Mouse (Mus musculus) gastrocnemius, postnatal 4 days (tissue): ENCODE results near the gene Crocc2. TPM values are rescaled to one million over a fixed set of nuclear protein-coding genes. Genes with fewer than 3 reads are reported as not detected.

Experiments
- DNase-seq, 2 experiments: peaks; one replicate each; pipeline ENCODE4 v3.0.0; 2021 to 2022; ENCODE audit warnings: low spot score in 2 of 2, mixed read lengths in 2 of 2
- total RNA-seq, 2 experiments: library from RNA; stranded (reverse); gene quantifications; 2 replicates each; pipeline ENCODE4 v1.2.3; 2021

Crocc2 gene
- total RNA-seq, 2 experiments from 2014 or later: not detected

DNA sequence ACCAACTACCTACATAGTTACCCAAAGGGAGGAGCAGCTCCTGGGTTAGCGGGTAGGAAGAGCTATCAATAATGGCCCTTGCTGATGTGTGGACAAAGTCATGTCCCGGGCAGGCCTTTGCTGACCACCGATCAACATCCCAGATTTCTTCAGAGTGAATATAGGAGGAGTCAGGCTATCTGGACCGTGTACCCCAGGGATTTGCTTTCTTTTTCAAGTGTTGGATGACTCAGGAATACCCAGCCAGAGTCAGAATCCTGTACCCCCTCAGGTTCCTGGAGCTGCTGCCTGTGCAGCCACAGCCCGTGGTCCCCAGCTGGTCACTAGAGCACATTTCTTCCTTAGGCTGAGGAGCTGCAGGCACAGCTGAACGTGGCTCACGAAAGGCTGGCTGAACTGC is 43.9 kb downstream of the Crocc2 start:
- DNase-seq: no peak

DNA sequence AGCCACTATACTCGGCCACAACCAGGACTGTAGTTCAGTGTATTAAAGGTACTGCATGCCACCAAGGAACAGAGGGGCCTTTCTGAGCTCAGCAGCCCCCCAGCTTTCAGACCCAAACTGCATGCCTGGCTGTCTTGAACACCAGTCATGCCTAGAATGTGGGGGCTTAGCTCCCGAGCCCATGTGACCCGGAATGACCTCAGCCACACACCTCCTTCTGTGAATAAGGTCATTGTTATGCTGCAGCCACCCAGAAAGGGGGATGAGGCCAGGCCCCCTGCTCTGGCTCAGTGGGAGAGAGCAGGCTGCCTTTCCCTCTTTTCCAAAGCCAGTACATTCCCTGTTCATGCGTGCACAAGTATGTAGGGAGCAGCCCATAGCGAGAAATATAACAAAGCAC is 46.1 kb downstream of the Crocc2 start:
- no peak for DNase-seq

DNA sequence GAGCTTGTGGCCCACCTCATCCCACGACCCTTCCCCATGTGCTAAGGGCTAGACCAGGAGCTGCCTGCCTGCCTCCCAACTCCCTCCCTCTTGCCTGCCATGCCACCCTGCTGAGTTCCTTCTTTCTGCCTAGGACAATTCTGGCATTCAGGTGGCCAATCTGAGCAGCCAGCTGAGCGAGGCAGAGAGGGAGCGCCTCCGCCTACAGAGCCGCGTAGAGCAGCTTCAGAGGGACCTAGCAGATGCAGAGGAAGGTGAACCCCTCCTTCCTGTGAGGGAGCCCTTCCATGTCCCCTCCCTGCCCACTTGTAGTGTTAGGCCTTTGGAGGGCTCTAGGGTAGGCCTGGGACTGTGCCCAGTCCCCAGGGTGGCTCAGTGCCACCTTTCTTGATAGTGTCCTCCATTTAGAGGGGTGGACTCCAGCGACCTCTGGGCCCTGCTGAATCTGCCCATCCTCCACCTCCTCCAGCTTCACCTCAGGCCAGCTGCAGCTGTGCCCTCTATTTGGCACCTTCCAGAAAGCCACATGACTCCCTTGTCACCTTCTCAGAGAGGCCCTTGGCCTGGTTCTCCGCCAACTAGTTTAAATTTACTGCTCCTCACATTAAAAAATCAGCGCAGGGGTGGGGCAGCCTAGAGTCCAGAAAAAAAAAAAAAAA is 48.4 kb downstream of the Crocc2 start:
- no peak for DNase-seq

DNA sequence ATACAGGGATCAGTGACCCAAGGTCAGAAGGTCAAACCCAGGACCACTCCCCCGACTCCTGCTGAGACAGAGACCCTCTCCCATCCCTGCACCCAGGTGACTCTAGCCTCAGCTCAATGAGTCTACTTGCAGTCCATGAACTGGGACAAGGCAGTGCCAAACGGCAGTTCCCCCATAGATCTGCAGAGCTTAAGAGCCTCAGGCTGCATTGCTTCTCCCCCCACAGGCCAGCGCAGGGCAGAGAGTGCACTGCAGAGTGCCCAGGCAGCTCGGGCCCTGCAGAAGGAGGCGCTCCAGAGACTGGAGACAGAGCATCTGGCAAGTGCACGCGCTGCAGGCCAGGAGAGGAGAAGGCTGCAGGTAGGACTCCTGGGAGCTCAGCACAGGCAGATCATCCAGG is 49.0 kb downstream of the Crocc2 start:
- DNase-seq: no peak

DNA sequence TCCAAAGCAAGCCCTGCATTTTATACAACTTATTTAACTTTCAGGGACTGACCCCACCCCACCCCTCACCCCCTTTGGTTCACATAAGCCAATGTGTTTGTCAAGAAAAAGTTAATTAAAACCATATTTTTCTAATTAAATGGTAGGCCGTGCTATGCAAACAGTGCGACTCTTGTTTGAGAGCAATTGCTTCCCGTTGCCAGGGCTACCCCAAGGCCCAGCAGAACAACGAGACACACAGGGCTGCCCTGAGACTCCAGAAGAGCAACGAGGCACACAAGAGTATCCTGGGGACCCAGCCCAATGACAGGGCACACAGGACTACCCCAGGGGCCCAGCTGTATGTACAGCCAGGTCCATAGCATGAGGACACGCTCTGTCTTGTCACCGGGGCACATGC is 52.3 kb downstream of the Crocc2 start:
- DNase-seq: no peak

DNA sequence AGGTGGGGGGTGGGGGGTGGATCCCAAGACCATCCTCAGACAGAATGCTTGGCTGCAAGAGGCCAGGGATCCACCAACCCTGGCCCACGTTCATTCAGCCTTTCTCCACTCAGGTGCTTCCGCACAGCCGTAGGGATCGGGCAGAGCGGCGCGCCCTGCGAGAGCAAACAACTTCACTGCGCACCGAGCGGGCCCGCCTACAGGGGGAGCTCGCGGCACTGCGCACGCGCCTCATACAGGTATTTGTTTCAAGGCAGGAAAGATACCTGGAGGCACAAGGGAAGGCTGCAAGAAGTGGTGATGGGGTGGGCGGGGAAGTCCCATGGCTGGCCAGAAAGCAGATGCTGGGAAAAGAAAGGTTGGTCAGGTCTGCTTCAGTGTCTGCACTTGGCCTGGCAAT is 55.4 kb downstream of the Crocc2 start:
- peak in 1 of 2 experiments; percentile 40 for DNase-seq

DNA sequence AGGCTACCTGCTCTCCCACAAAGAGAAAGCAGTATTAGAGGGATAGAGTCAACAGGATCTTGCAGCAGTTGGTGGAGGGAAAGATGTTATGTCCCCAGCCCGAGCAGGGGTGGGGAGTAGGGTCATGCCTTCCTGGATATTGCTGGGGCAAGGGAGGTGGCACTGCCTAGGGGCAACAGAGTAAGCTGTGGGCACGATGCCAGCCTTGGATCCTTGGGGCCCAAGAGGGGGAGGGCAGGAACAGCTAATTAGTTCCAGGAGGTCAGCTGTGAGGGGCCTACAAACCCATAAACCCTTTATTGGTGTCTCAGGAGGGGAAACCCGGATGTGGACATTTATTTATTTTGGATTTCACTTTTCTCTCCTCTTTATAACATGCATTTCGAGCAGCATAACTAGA is 56.7 kb downstream of the Crocc2 start:
- DNase-seq: no peak

DNA sequence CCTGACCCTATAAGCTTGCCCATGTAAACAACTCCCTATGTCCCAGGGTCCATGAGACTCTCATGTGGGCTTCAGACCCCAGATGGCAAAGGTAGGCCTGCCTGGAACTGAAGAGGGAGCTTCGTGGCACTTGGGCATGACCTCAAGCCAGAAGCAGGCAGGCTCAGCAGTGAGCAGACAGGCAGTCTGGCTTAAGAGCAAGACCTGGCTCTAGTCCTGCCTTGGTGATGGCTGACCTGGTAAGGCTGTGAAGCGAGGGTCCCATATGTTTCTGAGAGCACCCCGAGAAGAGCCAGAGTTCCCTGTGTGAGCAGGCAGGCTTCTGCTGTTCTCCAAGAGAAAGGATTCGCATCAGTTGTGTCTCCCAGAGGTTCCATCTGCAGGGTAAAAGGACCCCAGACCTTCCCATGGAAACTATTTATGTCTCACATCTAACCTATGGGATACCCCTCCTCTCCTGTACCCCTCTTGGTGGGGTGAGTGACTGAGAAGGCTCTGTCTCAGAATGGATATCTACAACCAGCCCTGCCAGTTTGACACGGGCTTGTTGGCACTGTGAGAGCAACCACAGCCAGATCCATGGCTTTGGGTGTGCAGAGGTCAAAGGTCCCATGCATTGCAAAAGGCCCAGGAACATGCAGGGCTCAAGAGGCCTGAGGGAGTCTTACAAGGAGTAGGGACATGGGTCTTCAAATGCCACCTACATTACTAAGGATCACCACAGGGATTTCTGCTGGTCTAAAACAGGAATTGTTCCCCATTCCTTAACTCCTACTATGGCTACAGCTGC is 57.4 kb downstream of the Crocc2 start:
- DNase-seq: no peak

DNA sequence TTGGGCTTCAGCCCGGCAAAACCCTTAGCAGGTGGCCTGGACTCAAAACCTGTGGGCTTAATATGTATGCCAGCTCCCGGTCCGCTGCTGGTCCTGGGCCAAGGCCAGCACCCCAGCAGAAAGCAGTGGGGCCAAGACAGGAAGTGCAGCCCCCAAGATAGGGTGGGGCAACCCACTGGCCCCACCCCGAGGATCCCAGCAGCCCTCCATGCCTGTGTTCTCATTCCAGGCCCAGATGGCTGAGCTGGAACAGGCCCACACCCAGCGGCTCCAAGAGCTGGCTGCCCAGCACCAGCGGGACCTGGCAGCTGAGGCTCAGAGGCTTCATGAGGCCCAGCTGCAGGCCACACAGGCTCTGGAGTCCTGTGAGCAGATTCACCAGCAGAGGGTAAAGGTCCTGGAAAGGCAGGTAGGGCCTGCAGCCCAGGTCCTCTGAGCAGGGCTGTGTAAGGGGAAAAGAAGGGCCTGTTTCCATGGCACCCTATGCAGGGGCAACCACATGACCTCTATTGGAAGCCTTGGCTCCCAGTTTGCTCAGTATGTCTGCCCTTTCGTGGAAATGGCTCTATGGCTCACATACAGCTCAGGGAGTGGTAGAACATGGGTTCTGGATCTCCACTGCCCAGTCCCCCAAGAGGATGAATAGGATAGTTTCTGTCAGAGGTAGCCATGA is 58.9 kb downstream of the Crocc2 start:
- peak in 1 of 2 experiments; percentile 50 for DNase-seq

DNA sequence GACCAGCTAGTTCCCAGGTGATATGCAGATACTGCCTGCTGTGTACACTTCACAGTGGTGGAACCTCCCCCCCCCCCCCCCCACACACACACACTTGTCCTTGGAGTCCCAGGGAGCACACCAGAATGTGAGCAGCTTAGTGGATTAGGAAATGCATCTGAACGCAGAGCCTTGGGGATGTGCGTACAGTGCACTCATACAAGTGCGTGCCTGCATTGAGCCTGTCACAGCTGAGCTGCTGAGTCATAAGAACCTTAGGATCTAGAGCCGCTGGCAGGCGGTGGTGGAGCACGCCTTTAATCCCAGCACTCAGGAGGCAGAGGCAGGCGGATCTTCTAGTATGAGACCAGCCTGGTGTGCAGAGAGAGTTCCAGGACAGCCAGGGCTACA is 59.4 kb downstream of the Crocc2 start:
- no peak for DNase-seq

DNA sequence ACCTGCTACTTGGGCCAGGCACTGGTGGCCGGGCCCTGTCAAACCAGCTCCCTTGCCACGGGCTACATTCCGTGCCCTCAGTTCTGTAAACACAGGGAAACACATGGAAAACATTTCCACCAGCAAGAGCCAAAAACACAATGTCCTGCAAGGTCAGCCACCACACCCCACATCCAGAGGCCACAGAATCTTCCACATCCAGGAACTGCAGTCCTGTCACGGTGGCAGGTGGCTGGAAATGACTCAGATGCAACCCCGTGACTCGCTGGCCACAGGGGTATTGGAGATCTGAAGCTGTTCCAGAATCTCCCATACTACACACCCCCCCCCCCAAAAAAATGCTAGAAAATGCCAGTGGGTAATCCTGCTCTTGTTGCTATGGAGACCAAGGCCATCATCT is 60.7 kb downstream of the Crocc2 start:
- no peak for DNase-seq

DNA sequence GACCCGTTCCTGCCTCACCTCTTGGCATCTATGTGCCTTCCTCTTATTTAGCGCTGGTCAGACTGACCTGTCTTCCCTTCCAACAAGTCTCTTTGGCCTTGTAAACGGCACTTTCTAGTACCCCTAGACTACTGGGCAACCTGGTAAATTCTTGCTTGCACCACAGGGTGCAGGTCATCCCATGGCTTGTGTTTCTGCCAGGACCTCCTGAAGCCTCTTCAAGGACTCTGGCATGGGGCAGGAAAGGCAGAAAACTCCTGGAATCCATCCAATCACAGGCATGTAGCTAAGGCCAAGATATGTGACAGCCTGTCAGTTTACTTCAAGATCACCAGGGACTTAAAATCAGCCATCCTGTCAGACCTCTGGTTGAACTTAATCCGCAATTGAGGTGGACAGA is 61.1 kb downstream of the Crocc2 start:
- no peak for DNase-seq

DNA sequence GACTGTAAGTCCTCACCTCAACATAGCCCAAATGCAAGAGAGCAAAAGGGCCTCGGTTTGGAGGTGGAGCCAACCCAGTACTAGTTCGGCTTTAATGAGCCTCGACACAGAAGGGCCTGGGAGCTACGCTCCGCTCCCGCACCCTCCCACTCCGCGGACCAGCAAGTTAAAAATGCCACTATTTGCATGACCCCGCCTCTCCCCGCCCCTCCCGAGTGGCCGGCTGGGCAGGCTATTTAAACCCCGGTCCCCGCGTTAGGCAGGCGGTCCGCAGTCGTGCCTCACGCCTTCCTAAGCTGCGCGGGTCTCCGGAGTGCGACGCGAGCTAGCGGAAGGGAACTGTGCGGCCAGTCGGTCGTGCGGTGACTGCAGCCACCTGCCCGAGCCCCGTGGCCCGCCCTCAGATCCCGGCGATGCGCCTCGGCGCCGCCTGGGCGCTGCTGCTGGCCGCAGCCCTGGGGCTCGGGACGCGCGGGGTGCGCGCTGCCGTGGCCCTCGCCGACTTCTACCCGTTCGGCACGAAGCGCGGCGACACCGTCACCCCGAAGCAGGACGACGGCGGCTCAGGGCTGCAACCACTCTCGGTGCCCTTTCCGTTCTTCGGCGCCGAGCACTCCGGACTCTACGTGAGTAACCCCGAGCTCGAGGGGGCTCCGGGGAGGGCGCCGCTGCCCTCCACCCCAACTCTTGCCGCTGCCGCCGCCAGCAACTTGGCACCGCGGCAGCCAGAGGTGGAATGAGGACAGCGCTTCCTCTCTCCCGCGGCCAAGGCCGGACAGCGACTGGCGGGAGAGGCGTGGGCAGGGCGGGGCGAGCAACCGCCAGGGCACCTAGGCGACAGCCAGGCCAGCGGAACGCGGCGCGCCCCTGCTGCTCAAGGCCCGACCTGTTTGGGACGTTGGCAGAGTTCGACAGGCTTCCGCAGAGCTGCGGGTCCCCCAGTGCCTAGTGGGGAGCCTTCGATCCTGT is 67.3 kb downstream of the Crocc2 start, which contains the start of gene Sned1:
Gene Sned1, plus strand, starts transcription at position 266 of the 969 bp plus-strand sequence.
- DNase-seq: peak; percentile 73 to 90

DNA sequence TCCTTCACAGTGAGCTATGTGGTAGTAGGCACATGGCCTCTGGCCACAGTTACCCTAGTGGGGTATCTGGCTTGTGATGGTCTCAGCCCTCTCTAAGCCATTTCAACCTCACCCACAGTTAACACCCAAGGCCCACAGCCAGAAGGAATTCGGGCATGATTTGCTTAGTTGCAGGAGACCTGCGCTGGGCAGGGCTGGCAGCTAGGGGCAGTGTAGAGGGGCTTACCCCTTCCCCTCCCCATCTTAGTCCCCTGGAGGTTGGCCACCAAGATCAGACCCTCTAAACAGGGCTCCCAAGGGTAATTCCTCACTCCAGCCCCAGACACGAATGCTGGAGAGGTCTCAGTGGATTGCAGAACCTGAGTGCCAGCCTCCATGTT is 68.0 kb downstream of the Crocc2 start:
- DNase-seq: no peak

DNA sequence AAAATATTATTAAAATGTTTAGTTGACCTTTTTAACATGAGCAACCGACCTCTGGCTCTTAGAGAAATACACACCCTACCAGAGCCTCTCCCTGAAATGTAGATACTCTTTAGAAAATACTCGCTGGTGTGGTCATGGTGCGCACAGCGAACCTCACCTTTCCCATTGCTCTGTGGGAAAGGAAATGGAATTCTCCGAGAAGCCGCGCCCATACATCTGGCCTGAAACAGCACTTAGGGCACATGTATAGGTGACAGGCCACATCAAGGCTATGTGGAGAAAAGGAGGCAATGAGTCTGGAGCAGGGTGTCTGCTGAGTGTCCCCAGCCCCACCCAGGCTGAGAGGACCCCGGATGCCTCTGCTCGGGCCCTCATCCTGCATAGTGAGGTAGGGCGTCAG is 69.2 kb downstream of the Crocc2 start:
- DNase-seq: no peak

DNA sequence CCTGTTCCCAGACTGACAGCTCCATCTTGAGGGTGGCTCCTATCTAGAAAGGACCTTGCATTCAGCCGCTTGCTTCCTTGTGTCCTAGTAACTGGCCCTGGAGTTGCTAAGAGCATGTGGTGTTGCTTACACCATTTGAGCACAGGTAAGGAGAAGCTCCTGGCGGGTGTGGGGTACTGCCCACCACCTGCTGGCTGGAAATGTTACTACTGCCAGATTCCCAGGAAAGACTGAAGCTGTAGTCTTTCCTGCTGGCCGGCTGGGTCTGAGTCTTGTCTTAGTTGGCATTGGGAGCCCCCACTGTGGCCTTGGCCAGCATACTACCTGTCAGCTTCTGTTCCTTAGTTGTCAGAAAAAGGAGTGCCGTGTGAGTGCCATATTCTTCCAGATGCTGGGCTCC is 69.7 kb downstream of the Crocc2 start:
- DNase-seq: no peak

DNA sequence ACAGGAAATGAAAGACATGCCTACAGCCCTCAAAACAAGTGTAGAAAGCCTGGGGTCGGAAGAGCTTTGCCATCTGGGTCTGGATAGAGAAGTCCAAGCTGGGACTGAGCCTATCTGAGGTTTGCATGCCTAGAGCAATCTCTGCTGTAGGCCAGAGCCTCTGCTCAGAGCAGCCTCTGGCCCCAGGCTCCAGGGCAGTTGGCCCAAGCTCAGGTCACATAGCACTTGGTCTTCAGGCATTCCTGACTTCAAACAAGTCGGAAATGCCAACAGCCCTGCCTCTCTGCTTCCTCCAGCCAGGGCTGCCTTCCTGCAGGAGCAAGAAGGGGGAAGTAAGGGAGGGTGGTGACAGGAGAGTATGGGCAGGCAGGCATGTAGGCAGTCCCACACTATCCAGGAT is 77.4 kb downstream of the Crocc2 start:
- no peak for DNase-seq

DNA sequence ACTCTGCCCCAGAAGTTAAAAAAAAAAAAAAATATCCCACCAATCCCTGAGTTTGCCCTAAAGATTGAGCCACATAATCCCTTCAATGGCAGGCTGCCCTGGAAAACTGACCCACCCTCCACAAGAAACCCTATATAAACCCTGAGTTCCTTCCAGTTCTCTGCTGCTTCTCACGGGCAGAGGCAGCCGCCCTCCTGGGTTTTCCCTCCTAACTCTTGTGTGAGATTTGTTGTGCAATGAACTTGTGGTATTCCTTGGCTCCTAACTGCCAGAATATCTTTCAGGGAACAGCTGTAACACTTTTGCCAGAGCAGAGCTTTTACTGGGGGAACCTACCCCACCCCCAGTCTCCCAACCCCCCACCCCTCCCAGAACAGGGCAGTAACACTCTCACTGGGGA is 84.1 kb downstream of the Crocc2 start:
- DNase-seq: no peak

DNA sequence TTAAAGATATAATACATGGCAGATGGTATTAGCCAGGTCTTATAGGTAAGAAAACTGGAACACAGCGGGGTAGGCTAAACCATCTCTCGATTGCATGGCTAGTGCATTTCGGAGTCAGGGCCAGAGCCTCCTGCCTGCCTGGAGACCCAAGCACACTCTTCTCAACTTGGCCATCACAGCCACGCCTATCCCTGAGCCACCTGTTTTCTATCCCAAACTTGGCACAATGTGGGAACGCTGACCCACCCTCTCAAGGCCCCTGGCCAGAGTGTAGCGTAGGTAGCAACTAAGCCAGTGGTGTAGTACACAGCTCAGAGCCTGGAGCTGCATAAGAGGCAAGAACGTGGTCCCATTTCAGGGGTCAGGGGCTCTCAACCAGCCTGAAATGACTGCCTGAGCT is 87.2 kb downstream of the Crocc2 start:
- DNase-seq: no peak

DNA sequence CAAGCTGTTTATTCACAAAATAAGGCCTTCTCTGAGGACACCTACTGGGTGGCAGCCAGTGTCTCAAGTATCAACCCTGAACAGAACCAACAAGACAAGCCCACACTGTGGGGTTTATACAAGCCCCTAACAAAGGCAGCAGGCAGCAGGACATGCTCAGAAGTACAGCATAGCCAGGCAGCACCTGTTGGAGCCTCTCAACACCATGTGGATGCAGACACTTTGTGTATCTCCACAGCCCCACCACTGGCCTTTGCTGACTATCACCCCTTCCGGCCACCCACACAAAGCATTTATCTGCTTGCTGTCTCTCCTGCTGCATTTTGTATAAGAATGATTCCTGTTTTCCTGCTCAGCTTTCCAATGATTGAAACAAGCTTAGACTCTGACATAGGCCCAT is 89.0 kb downstream of the Crocc2 start:
- no peak for DNase-seq

DNA sequence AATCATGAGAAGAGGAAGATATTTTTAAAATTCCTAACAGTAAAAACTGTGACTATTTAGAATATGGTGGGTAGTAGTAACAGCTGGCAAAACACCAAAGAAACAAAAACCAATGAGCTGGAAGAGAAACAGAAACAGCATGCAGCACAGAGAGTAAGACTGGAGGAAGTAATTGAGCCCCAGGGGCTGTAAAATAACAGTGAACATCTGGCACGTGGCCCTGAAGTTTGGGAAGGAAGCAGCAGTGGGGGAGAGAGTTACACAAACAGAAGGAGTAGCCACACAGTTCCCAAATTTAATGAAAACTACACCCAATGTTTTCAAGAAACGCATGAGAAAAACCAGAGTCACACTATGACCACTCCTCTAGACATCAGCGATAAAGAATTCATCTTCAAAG is 98.7 kb downstream of the Crocc2 start:
- DNase-seq: no peak
